Mouse (Mus musculus) intestine, embryonic 14.5 days (tissue): ENCODE data around the gene Gpatch11. TPM values are rescaled to one million over a fixed set of nuclear protein-coding genes. Genes with fewer than 3 reads are reported as not detected.

ENCODE experiments used
- polyA plus RNA-seq: library from polyadenylated mRNA; unstranded; fragments of >200 nt; fragmentation: Nextera tagmentation; extraction: Ambion mirVana; gene quantifications from 2 replicates; pipeline ENCODE4 v1.2.1, GENCODE M21; 2014

Gpatch11 gene
- polyA plus RNA-seq, 1 experiment from 2014 or later, result 33.9 TPM

Other genes starting within 250 kb of the Gpatch11 start
- 7.8 and 8.4 TPM in 2 replicates for gene Strn, start 98.4 kb upstream of the Gpatch11 start, polyA plus RNA-seq
- gene Heatr5b, start 203 bp upstream of the Gpatch11 start, polyA plus RNA-seq, result 11.5 and 12.4 TPM in 2 replicates
- gene Eif2ak2, start 47.0 kb downstream of the Gpatch11 start, polyA plus RNA-seq, result 9.1 and 11.0 TPM in 2 replicates
- gene Sult6b1, start 71.4 kb downstream of the Gpatch11 start, polyA plus RNA-seq, result 0.16 and 0.19 TPM in 2 replicates
- gene Cebpzos, start 80.9 kb downstream of the Gpatch11 start, polyA plus RNA-seq, result 104 and 116 TPM in 2 replicates
- 63.3 and 63.5 TPM in 2 replicates for gene Cebpz, start 101.5 kb downstream of the Gpatch11 start, polyA plus RNA-seq
- gene Ndufaf7, start 101.6 kb downstream of the Gpatch11 start, polyA plus RNA-seq, result 43.8 and 50.6 TPM in 2 replicates
- 44.8 and 49.2 TPM in 2 replicates for gene Prkd3, start 185.2 kb downstream of the Gpatch11 start, polyA plus RNA-seq
- gene Qpct, start 216.3 kb downstream of the Gpatch11 start, polyA plus RNA-seq, result 10.6 and 12.6 TPM in 2 replicates